Mouse (Mus musculus): ENCODE measurements around the gene Srrm4. TPM values are rescaled to one million over a fixed set of nuclear protein-coding genes. Genes with fewer than 3 reads are reported as not detected.
A peak's percentile ranks its signal among the peaks of the same experiment; 100 is the strongest.

Srrm4 gene
- total RNA-seq, 1 experiment, result 0.22 TPM

- no peak for DNase-seq (ENCODE audit: low read depth, low spot score)
- no peak for TF ChIP-seq MAFK (IDR thresholded peaks at IDR 0.05; ENCODE audit: insufficient read depth, low read depth, low read length)
- TF ChIP-seq ZC3H11A (IDR thresholded peaks at IDR 0.05; ENCODE audit: borderline replicate concordance, low read depth, low read length), result no peak
- no peak for TF ChIP-seq HCFC1 (IDR thresholded peaks at IDR 0.05; ENCODE audit: borderline replicate concordance, insufficient read depth, low read length)
- TF ChIP-seq ZNF384 (IDR thresholded peaks at IDR 0.05; ENCODE audit: low read depth, low read length), result no peak
- no peak for TF ChIP-seq CHD2 (IDR thresholded peaks at IDR 0.05; ENCODE audit: low read depth, low read length)
- H3K27ac ChIP-seq (ENCODE audit: insufficient read depth, low read depth, low read length, poor library complexity, severe bottlenecking), result no peak overlapping the region
Measured at GRCm38 (mm10) chr5:116553106-116553505, 38.5 kb downstream of the Srrm4 start.

GRCm38 (mm10) chr5:116552584-116552983 is 39.0 kb downstream of the Srrm4 start:
- no peak overlapping the region for H3K27ac ChIP-seq (ENCODE audit: insufficient read depth, low read depth, low read length, poor library complexity, severe bottlenecking)
- no peaks in the 10 kb centered on the region for H3K9me3 ChIP-seq (ENCODE audit: control insufficient read depth, insufficient read depth, low read depth, low read length)
- H3K4me3 ChIP-seq (ENCODE audit: insufficient read depth in 1 of 2, low read depth in 1 of 2, low read length in 2 of 2, poor library complexity in 1 of 2, severe bottlenecking in 1 of 2), result no peak overlapping the region
- DNase-seq (ENCODE audit: low read depth, low spot score), result no peak
- TF ChIP-seq MAFK (IDR thresholded peaks at IDR 0.05; ENCODE audit: insufficient read depth, low read depth, low read length) (no peak), ZNF384 (IDR thresholded peaks at IDR 0.05; ENCODE audit: low read depth, low read length) (no peak), ZC3H11A (IDR thresholded peaks at IDR 0.05; ENCODE audit: borderline replicate concordance, low read depth, low read length) (no peak), HCFC1 (IDR thresholded peaks at IDR 0.05; ENCODE audit: borderline replicate concordance, insufficient read depth, low read length) (no peak), CHD2 (IDR thresholded peaks at IDR 0.05; ENCODE audit: low read depth, low read length) (no peak)
- in situ Hi-C loops (cut with MboI; ENCODE audit: low sequenced_read_pairs in 2 of 2, unreplicated experiment in 2 of 2), result no loop called here
- no peaks in the 10 kb centered on the region for H3K36me3 ChIP-seq (ENCODE audit: control insufficient read depth, insufficient read depth, low read length, poor library complexity, severe bottlenecking)
- no peak overlapping the region for H3K9ac ChIP-seq (ENCODE audit: insufficient read depth, low read depth, low read length, poor library complexity, severe bottlenecking)
- no peaks in the 10 kb centered on the region for H3K4me1 ChIP-seq (ENCODE audit: control insufficient read depth in 2 of 2, insufficient read depth in 2 of 2, low read length in 2 of 2, poor library complexity in 1 of 2)

More at GRCm38 (mm10) chr5:116553106-116553505, 38.5 kb downstream of the Srrm4 start:
- Histone ChIP-seq H3K9ac (ENCODE audit: insufficient read depth, low read depth, low read length, poor library complexity, severe bottlenecking) (no peak overlapping the region), H3K9me3 (ENCODE audit: control insufficient read depth, insufficient read depth, low read depth, low read length) (no peaks in the 10 kb centered on the region), H3K4me1 (ENCODE audit: control insufficient read depth in 2 of 2, insufficient read depth in 2 of 2, low read length in 2 of 2, poor library complexity in 1 of 2) (no peaks in the 10 kb centered on the region), H3K4me3 (ENCODE audit: insufficient read depth in 1 of 2, low read depth in 1 of 2, low read length in 2 of 2, poor library complexity in 1 of 2, severe bottlenecking in 1 of 2) (no peak overlapping the region), H3K36me3 (ENCODE audit: control insufficient read depth, insufficient read depth, low read length, poor library complexity, severe bottlenecking) (no peaks in the 10 kb centered on the region)
- in situ Hi-C loops (cut with MboI; ENCODE audit: low sequenced_read_pairs in 2 of 2, unreplicated experiment in 2 of 2), result no loop called here

DNA sequence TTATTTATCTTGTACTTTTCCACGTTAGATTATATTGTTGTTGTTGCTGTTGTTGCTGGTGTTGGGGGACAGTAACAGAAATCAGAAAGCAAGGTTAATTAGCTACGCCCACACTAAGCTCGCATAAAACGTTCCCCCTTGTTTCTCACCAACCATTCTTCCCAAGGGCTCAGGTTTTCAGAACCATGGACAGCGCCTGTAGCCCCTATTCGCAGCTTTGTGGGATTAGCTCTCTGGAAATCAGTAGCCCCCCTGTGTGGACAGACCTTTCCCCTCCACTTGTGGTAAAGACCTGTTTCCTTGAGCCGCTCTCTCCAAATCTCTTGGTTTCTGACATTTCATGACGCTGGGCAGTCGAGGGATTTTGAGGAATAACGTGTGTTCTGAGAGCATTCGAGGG is 45.9 kb downstream of the Srrm4 start:
- no peaks in the 10 kb centered on the region for H3K4me1 ChIP-seq (ENCODE audit: control insufficient read depth in 2 of 2, insufficient read depth in 2 of 2, low read length in 2 of 2, poor library complexity in 1 of 2)
- H3K9me3 ChIP-seq (ENCODE audit: control insufficient read depth, insufficient read depth, low read depth, low read length), result no peaks in the 10 kb centered on the region
- no peak for DNase-seq (ENCODE audit: low read depth, low spot score)
- H3K27ac ChIP-seq (ENCODE audit: insufficient read depth, low read depth, low read length, poor library complexity, severe bottlenecking), result no peak overlapping the region
- no peak overlapping the region for H3K4me3 ChIP-seq (ENCODE audit: insufficient read depth in 1 of 2, low read depth in 1 of 2, low read length in 2 of 2, poor library complexity in 1 of 2, severe bottlenecking in 1 of 2)
- no peak overlapping the region for H3K9ac ChIP-seq (ENCODE audit: insufficient read depth, low read depth, low read length, poor library complexity, severe bottlenecking)
- in situ Hi-C loops (cut with MboI; ENCODE audit: low sequenced_read_pairs in 2 of 2, unreplicated experiment in 2 of 2), result no loop called here
- H3K36me3 ChIP-seq (ENCODE audit: control insufficient read depth, insufficient read depth, low read length, poor library complexity, severe bottlenecking), result no peaks in the 10 kb centered on the region
- TF ChIP-seq ZC3H11A (IDR thresholded peaks at IDR 0.05; ENCODE audit: borderline replicate concordance, low read depth, low read length) (no peak), MAFK (IDR thresholded peaks at IDR 0.05; ENCODE audit: insufficient read depth, low read depth, low read length) (no peak), ZNF384 (IDR thresholded peaks at IDR 0.05; ENCODE audit: low read depth, low read length) (no peak), HCFC1 (IDR thresholded peaks at IDR 0.05; ENCODE audit: borderline replicate concordance, insufficient read depth, low read length) (no peak), CHD2 (IDR thresholded peaks at IDR 0.05; ENCODE audit: low read depth, low read length) (no peak)

- in situ Hi-C loops (cut with MboI; ENCODE audit: low sequenced_read_pairs in 2 of 2, unreplicated experiment in 2 of 2), result no loop called here
- DNase-seq (ENCODE audit: low read depth, low spot score), result peak; percentile 70
Measured at GRCm38 (mm10) chr5:116542317-116542716, 49.3 kb downstream of the Srrm4 start.

DNA sequence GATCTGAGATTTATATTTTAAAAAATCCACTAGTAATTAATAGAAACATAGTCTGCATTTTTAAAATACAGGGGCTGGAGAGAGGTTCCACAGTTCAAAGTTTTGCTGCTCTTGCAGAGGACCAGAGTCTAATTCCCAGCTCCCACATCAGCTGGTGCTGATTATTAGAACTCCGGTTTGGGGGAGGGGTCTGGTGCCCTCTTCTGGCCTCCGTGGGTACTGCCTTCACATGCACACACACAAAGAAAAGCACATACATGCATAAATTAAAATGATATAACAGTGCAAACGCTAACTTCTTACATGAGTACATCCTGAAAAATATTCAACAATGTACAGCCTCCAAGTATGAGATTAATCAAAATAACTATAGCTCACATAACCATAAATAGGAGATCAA is 50.5 kb downstream of the Srrm4 start:
- no peak for DNase-seq (ENCODE audit: low read depth, low spot score)
- in situ Hi-C loops (cut with MboI; ENCODE audit: low sequenced_read_pairs in 2 of 2, unreplicated experiment in 2 of 2), result no loop called here
- H3K4me1 ChIP-seq (ENCODE audit: control insufficient read depth in 2 of 2, insufficient read depth in 2 of 2, low read length in 2 of 2, poor library complexity in 1 of 2), result no peaks in the 10 kb centered on the region
- H3K9me3 ChIP-seq (ENCODE audit: control insufficient read depth, insufficient read depth, low read depth, low read length), result no peaks in the 10 kb centered on the region
- 0 out of 2 replicates have a peak, but pooled peaks have one; percentile 12 for TF ChIP-seq ZC3H11A (IDR thresholded peaks at IDR 0.05; ENCODE audit: borderline replicate concordance, low read depth, low read length)
- no peak for TF ChIP-seq ZNF384 (IDR thresholded peaks at IDR 0.05; ENCODE audit: low read depth, low read length)
- TF ChIP-seq CHD2 (IDR thresholded peaks at IDR 0.05; ENCODE audit: low read depth, low read length), result no peak
- H3K9ac ChIP-seq (ENCODE audit: insufficient read depth, low read depth, low read length, poor library complexity, severe bottlenecking), result no peak overlapping the region
- no peaks in the 10 kb centered on the region for H3K36me3 ChIP-seq (ENCODE audit: control insufficient read depth, insufficient read depth, low read length, poor library complexity, severe bottlenecking)
- H3K27ac ChIP-seq (ENCODE audit: insufficient read depth, low read depth, low read length, poor library complexity, severe bottlenecking), result no peak overlapping the region
- H3K4me3 ChIP-seq (ENCODE audit: insufficient read depth in 1 of 2, low read depth in 1 of 2, low read length in 2 of 2, poor library complexity in 1 of 2, severe bottlenecking in 1 of 2), result no peak overlapping the region

More at GRCm38 (mm10) chr5:116542317-116542716, 49.3 kb downstream of the Srrm4 start:
- TF ChIP-seq CHD2 (IDR thresholded peaks at IDR 0.05; ENCODE audit: low read depth, low read length), result no peak
- peak; percentile 26; the same call in 1 of the 2 replicates for TF ChIP-seq ZC3H11A (IDR thresholded peaks at IDR 0.05; ENCODE audit: borderline replicate concordance, low read depth, low read length)
- no peak for TF ChIP-seq HCFC1 (IDR thresholded peaks at IDR 0.05; ENCODE audit: borderline replicate concordance, insufficient read depth, low read length)
- no peak for TF ChIP-seq ZNF384 (IDR thresholded peaks at IDR 0.05; ENCODE audit: low read depth, low read length)
- TF ChIP-seq MAFK (IDR thresholded peaks at IDR 0.05; ENCODE audit: insufficient read depth, low read depth, low read length), result no peak
- no peak overlapping the region for H3K9ac ChIP-seq (ENCODE audit: insufficient read depth, low read depth, low read length, poor library complexity, severe bottlenecking)
- H3K9me3 ChIP-seq (ENCODE audit: control insufficient read depth, insufficient read depth, low read depth, low read length), result no peaks in the 10 kb centered on the region
- no peak overlapping the region for H3K27ac ChIP-seq (ENCODE audit: insufficient read depth, low read depth, low read length, poor library complexity, severe bottlenecking)
- H3K4me1 ChIP-seq (ENCODE audit: control insufficient read depth in 2 of 2, insufficient read depth in 2 of 2, low read length in 2 of 2, poor library complexity in 1 of 2), result no peaks in the 10 kb centered on the region
- H3K4me3 ChIP-seq (ENCODE audit: insufficient read depth in 1 of 2, low read depth in 1 of 2, low read length in 2 of 2, poor library complexity in 1 of 2, severe bottlenecking in 1 of 2), result no peak overlapping the region
- no peaks in the 10 kb centered on the region for H3K36me3 ChIP-seq (ENCODE audit: control insufficient read depth, insufficient read depth, low read length, poor library complexity, severe bottlenecking)
